In the genomic region with DNA sequence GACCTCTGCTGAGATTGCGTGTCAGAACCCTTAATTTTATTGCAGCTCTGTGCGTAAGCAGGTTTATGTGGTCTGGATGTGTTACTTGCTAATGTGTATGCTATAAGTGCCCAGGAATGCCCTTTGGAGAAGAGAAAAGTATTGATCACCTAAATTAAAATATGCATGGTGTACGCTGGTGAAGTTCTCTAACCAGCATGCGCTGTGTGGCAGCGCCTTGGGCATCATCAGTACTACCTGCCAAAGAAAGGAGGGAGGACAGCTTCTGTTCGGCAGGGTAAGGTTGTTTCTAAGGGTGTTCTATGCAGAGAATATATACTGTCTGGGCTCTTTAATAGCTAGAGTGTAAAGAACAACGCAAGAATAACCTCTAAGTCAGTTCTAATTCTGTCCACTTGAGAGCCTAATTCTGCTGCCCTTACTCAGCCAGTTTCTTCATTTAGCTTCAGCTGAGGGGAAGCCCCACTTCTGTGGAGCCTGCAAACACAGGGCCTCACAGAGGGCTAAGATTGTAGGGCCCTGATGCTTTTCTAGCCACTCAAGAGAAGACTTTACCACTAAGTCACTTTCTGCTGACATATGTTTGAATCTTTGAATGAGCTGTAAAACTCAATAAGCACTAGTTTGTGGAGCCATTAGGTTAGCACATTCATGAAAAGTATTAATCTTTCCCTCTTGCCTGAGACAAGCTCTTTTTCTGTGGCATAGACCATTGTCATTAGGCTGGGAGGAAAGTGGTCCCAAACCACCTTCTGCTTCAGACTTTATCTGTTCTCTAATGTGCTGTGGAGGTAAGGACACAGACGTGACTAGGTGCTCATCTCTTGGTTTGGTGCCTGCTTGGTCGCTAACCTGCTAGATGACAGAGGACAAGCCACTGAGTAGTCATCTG, we compare ENCODE assay signal across 9 mouse cellular contexts. TPM values are rescaled to one million over a fixed set of nuclear protein-coding genes. Genes with fewer than 3 reads are reported as not detected.
DNase-seq lines count a peak whose midpoint lies in the region; ATAC-seq and TF ChIP-seq lines count a peak whose summit lies in the region.
"Had no signal": no experiment of that assay in that cellular context is flagged by ENCODE, and none has a peak within 500 bp of the region (broad histone marks: within the 10 kb centered on the region; RNA-seq: fewer than 3 reads in every experiment).

No protein-coding gene starts in this region.

- DNase-seq in left cerebral cortex, adult 2 months (ENCODE audit: extremely low spot score in 1 of 2, low spot score in 2 of 2), result no peak
- DNase-seq in left cerebral cortex, postnatal 10 days (ENCODE audit: extremely low spot score in 1 of 2, low spot score in 2 of 2), result no peak
- no peak for DNase-seq in layer of hippocampus, postnatal 25 days (ENCODE audit: extremely low spot score in 1 of 2, low spot score in 1 of 2)
- DNase-seq in spleen, adult 18-20 months, result no peak
- no peak for DNase-seq in gastrocnemius, postnatal 10 days

- peak overlapping the region; percentile 25; the same call in 1 of the 2 replicates for H3K27ac ChIP-seq in left cerebral cortex, adult 2 months
- H3K27ac ChIP-seq in forebrain, embryonic 12.5 days, result no peak overlapping the region
- H3K27ac ChIP-seq in intestine, embryonic 15.5 days, result no peak overlapping the region
- H3K27ac ChIP-seq in small intestine, adult 2 months (ENCODE audit: insufficient read depth, low read depth, low read length), result 0 out of 2 replicates have a peak overlapping the region, but pooled peaks have one; percentile 0
- H3K27ac ChIP-seq: liver, embryonic 15.5 days had no signal

- H3K9ac ChIP-seq in forebrain, embryonic 12.5 days, result 0 out of 2 replicates have a peak overlapping the region, but pooled peaks have one; percentile 17
- H3K9ac ChIP-seq in intestine, embryonic 15.5 days, result no peak overlapping the region
- H3K9ac ChIP-seq: liver, embryonic 15.5 days had no signal

- H3K36me3 ChIP-seq in forebrain, embryonic 12.5 days (replicated peaks), result no peaks in the 10 kb centered on the region
- H3K36me3 ChIP-seq in intestine, embryonic 15.5 days, result no peaks in the 10 kb centered on the region
- no peaks in the 10 kb centered on the region for H3K36me3 ChIP-seq in small intestine, adult 2 months (ENCODE audit: control insufficient read depth, insufficient read depth, low read length)
- H3K36me3 ChIP-seq: liver, embryonic 15.5 days had no signal

- TF ChIP-seq POLR2A in small intestine, adult 2 months (IDR thresholded peaks at IDR 0.05; ENCODE audit: low read depth, low read length), result no peak

- WGBS in forebrain, embryonic 12.5 days, result 65% methylated on average over 9 of the region's 9 CpGs
- WGBS in intestine, embryonic 15.5 days, result 76% methylated on average over 9 of the region's 9 CpGs
- 83% methylated on average over 9 of the region's 9 CpGs for WGBS in small intestine, adult 2 months

- no peak overlapping the region; the same call in 1 of the 2 replicates for H3K4me3 ChIP-seq in left cerebral cortex, adult 2 months
- no peak overlapping the region for H3K4me3 ChIP-seq in forebrain, embryonic 12.5 days (replicated peaks)
- no peak overlapping the region for H3K4me3 ChIP-seq in intestine, embryonic 15.5 days (replicated peaks)
- no peak overlapping the region for H3K4me3 ChIP-seq in small intestine, adult 2 months (ENCODE audit: low read depth, low read length)
- H3K4me3 ChIP-seq: liver, embryonic 15.5 days had no signal

- no peak for TF ChIP-seq CTCF in left cerebral cortex, adult 2 months (IDR thresholded peaks at IDR 0.05)
- TF ChIP-seq CTCF in small intestine, adult 2 months (IDR thresholded peaks at IDR 0.05; ENCODE audit: extremely low read depth, insufficient read length, insufficient replicate concordance, low read depth, low read length), result no peak

- peak overlapping the region; percentile 71 for H3K4me2 ChIP-seq in forebrain, embryonic 12.5 days
- H3K4me2 ChIP-seq in intestine, embryonic 15.5 days (replicated peaks), result peak overlapping the region; percentile 91
- H3K4me2 ChIP-seq: liver, embryonic 15.5 days had no signal

- peaks cover 69% of the 10 kb centered on the region for H3K4me1 ChIP-seq in forebrain, embryonic 12.5 days
- H3K4me1 ChIP-seq in intestine, embryonic 15.5 days (replicated peaks), result peaks cover 42% of the 10 kb centered on the region
- H3K4me1 ChIP-seq in small intestine, adult 2 months (ENCODE audit: control insufficient read depth, insufficient read depth, insufficient read length, low read length), result peaks cover 16% of the 10 kb centered on the region

- ATAC-seq in forebrain, embryonic 12.5 days (ENCODE audit: low FRiP score), result no peak
- no peak for ATAC-seq in intestine, embryonic 15.5 days

- no peaks in the 10 kb centered on the region for H3K9me3 ChIP-seq in forebrain, embryonic 12.5 days
- H3K9me3 ChIP-seq in intestine, embryonic 15.5 days, result no peaks in the 10 kb centered on the region
- H3K9me3 ChIP-seq: liver, embryonic 15.5 days had no signal

- intact Hi-C loops in left cerebral cortex, adult 2 months (cut with DNase I), result no loop called here
- intact Hi-C loops in left cerebral cortex, postnatal 10 days (cut with DNase I), result no loop called here

- peaks cover 8% of the 10 kb centered on the region; the same call in 1 of the 2 replicates for H3K27me3 ChIP-seq in forebrain, embryonic 12.5 days
- H3K27me3 ChIP-seq in intestine, embryonic 15.5 days (replicated peaks), result no peaks in the 10 kb centered on the region
- H3K27me3 ChIP-seq in small intestine, adult 2 months (ENCODE audit: control insufficient read depth, insufficient read depth, low read length), result no peaks in the 10 kb centered on the region
- H3K27me3 ChIP-seq: liver, embryonic 15.5 days had no signal

RNA-seq across cellular contexts. Expression of gene Maml2, which starts 3.4 kb away (rescaled TPM):
- 1 to 10 TPM; 7.1 to 7.2 TPM for total RNA-seq in left cerebral cortex, adult 2 months (2021)
- 1 to 10 TPM; 6.7 to 8.5 TPM for total RNA-seq in left cerebral cortex, postnatal 10 days (2021)
- polyA plus RNA-seq in forebrain, embryonic 12.5 days (2016; fragmentation: Nextera tagmentation; extraction: Ambion mirVana), result 10.4 and 11.8 TPM in 2 replicates
- 5.7 and 6.2 TPM in 2 replicates for polyA plus RNA-seq in intestine, embryonic 15.5 days (2015; fragmentation: Nextera tagmentation; extraction: Ambion mirVana)
- polyA plus RNA-seq in small intestine, adult 2 months (2012; rRNA removed), result 1.6 and 2.8 TPM in 2 replicates
- 10 to 100 TPM; 20.5 to 22.8 TPM for total RNA-seq in layer of hippocampus, postnatal 25 days (2021)
- total RNA-seq in gastrocnemius, postnatal 10 days (2021), result 1 to 10 TPM; 5.6 to 6.8 TPM

RNA-seq across cellular contexts. Expression of gene Ccdc82, which starts 54.4 kb away (rescaled TPM):
- 10 to 100 TPM; 19.5 TPM for total RNA-seq in left cerebral cortex, adult 2 months (2021)
- total RNA-seq in left cerebral cortex, postnatal 10 days (2021), result 10 to 100 TPM; 12.2 to 13.7 TPM
- polyA plus RNA-seq in forebrain, embryonic 12.5 days (2016; fragmentation: Nextera tagmentation; extraction: Ambion mirVana), result 15.4 and 16.0 TPM in 2 replicates
- 7.5 TPM in 2 replicates for polyA plus RNA-seq in intestine, embryonic 15.5 days (2015; fragmentation: Nextera tagmentation; extraction: Ambion mirVana)
- 1.7 and 4.1 TPM in 2 replicates for polyA plus RNA-seq in small intestine, adult 2 months (2012; rRNA removed)
- 10 to 100 TPM; 11.0 to 12.2 TPM for total RNA-seq in layer of hippocampus, postnatal 25 days (2021)
- total RNA-seq in gastrocnemius, postnatal 10 days (2021), result 1 to 10 TPM; 5.0 to 7.7 TPM

RNA-seq across cellular contexts. Expression of gene Jrkl, which starts 55.5 kb away (rescaled TPM):
- 10 to 100 TPM in 1 of 2 experiments, 1 to 10 TPM in 1; 9.5 to 10.4 TPM for total RNA-seq in left cerebral cortex, adult 2 months (2021)
- 1 to 10 TPM; 9.1 to 9.2 TPM for total RNA-seq in left cerebral cortex, postnatal 10 days (2021)
- polyA plus RNA-seq in forebrain, embryonic 12.5 days (2016; fragmentation: Nextera tagmentation; extraction: Ambion mirVana), result 13.7 and 15.4 TPM in 2 replicates
- polyA plus RNA-seq in intestine, embryonic 15.5 days (2015; fragmentation: Nextera tagmentation; extraction: Ambion mirVana), result 7.0 and 8.2 TPM in 2 replicates
- polyA plus RNA-seq in small intestine, adult 2 months (2012; rRNA removed), result 0.03 and 0.09 TPM in 2 replicates
- 1 to 10 TPM; 8.5 to 9.3 TPM for total RNA-seq in layer of hippocampus, postnatal 25 days (2021)
- total RNA-seq in gastrocnemius, postnatal 10 days (2021), result 1 to 10 TPM; 4.4 to 4.8 TPM

Comparison
In these comparisons a context has a peak if more than half of its experiments do, and no peak if none do; other contexts are left out.
1. H3K27ac ChIP-seq: peak in left cerebral cortex, adult 2 months (single experiment) and small intestine, adult 2 months (single experiment); none in forebrain, embryonic 12.5 days (single experiment) and intestine, embryonic 15.5 days (single experiment).